Mouse (Mus musculus) MEL (cell line): ENCODE results near the gene Adprh. TPM values are rescaled to one million over a fixed set of nuclear protein-coding genes. Genes with fewer than 3 reads are reported as not detected.

Source experiments
- DNase-seq: peaks from one replicate; pipeline ENCODE4 v3.0.0; 2011; ENCODE audit warnings: low read depth, low spot score
- H3K27ac ChIP-seq: 2 replicates; pipeline ENCODE4 v1.5.1; 2012; ENCODE audit warnings: low read depth, mild to moderate bottlenecking, control low read depth, low read length, moderate library complexity; ENCODE audit not compliant: control insufficient read depth
- H3K27me3 ChIP-seq, 2 experiments: fragments of 150-350 bp in 1 of 2; sonication (generic) in 1 of 2; 2 replicates each; pipeline ENCODE4 v1.6.1; 2012; ENCODE audit warnings: low read length in 2 of 2, mild to moderate bottlenecking in 2 of 2, improper control_type of control experiment in 1 of 2, moderate library complexity in 1 of 2; ENCODE audit not compliant: insufficient read depth in 2 of 2, control insufficient read depth in 1 of 2
- H3K36me3 ChIP-seq, 2 experiments: 2 replicates each; pipeline ENCODE4 v1.6.1; 2012 to 2014; ENCODE audit warnings: low read length in 2 of 2, improper control_type of control experiment in 1 of 2, inconsistent platforms in 1 of 2, mild to moderate bottlenecking in 1 of 2; ENCODE audit not compliant: insufficient read depth in 2 of 2, control insufficient read depth in 1 of 2
- H3K4me1 ChIP-seq, 2 experiments: fragments of 150-350 bp in 1 of 2; sonication (generic) in 1 of 2; 2 replicates each; pipeline ENCODE4 v1.6.1; 2012; ENCODE audit warnings: low read length in 2 of 2, improper control_type of control experiment in 1 of 2, mild to moderate bottlenecking in 1 of 2; ENCODE audit not compliant: insufficient read depth in 2 of 2, control insufficient read depth in 1 of 2
- H3K4me3 ChIP-seq, 2 experiments: fragments of 150-350 bp in 1 of 2; sonication (generic) in 1 of 2; 2 replicates each; pipeline ENCODE4 v1.5.1; 2012; ENCODE audit warnings: low read depth in 2 of 2, low read length in 2 of 2, mild to moderate bottlenecking in 2 of 2, moderate library complexity in 2 of 2, control low read depth in 1 of 2, improper control_type of control experiment in 1 of 2; ENCODE audit not compliant: control insufficient read depth in 1 of 2, insufficient read depth in 1 of 2
- H3K79me2 ChIP-seq: 2 replicates; pipeline ENCODE4 v1.6.1; 2012; ENCODE audit warnings: mild to moderate bottlenecking, low read length, moderate library complexity; ENCODE audit not compliant: control insufficient read depth, poor library complexity, insufficient read depth
- H3K9ac ChIP-seq: 2 replicates; pipeline ENCODE4 v1.6.1; 2012; ENCODE audit warnings: low read depth, mild to moderate bottlenecking, control low read depth, low read length, moderate library complexity; ENCODE audit not compliant: control insufficient read depth, poor library complexity, severe bottlenecking
- H3K9me3 ChIP-seq: fragments of 150-350 bp; sonication (generic); replicated peaks from 2 replicates; pipeline ENCODE4 v1.6.1; 2012; ENCODE audit warnings: mild to moderate bottlenecking, low read length, improper control_type of control experiment, moderate library complexity; ENCODE audit not compliant: insufficient read depth
- CTCF ChIP-seq, 3 experiments: IDR thresholded peaks in 2 of 3; conservative IDR thresholded peaks in 1 of 3; 2 replicates each; pipeline ENCODE4 v1.5.1; 2011 to 2012; ENCODE audit warnings: low read length in 3 of 3, low read depth in 2 of 3, mild to moderate bottlenecking in 2 of 3, improper control_type of control experiment in 1 of 3, inconsistent platforms in 1 of 3, mixed read lengths in 1 of 3, moderate library complexity in 1 of 3; ENCODE audit not compliant: control insufficient read depth in 1 of 3, insufficient read depth in 1 of 3, poor library complexity in 1 of 3, severe bottlenecking in 1 of 3
- ETS1 ChIP-seq: IDR thresholded peaks from 2 replicates; pipeline ENCODE4 v1.6.1; 2012; ENCODE audit warnings: low read depth, mild to moderate bottlenecking, inconsistent platforms, low read length, improper control_type of control experiment, moderate library complexity
- GABPA ChIP-seq: IDR thresholded peaks from 2 replicates; pipeline ENCODE4 v1.6.1; 2012; ENCODE audit warnings: low read depth, mild to moderate bottlenecking, inconsistent platforms, low read length, improper control_type of control experiment, moderate library complexity
- GATA1 ChIP-seq: IDR thresholded peaks from 2 replicates; pipeline ENCODE4 v1.6.1; 2011; ENCODE audit warnings: low read depth, low read length, improper control_type of control experiment
- KAT2A ChIP-seq: conservative IDR thresholded peaks from 2 replicates; pipeline ENCODE4 v1.6.1; 2012; ENCODE audit warnings: low read depth, low read length, improper control_type of control experiment, inconsistent platforms
- MAX ChIP-seq: IDR thresholded peaks from 2 replicates; pipeline ENCODE4 v1.6.1; 2011; ENCODE audit warnings: low read length, improper control_type of control experiment
- MAZ ChIP-seq: IDR thresholded peaks from 2 replicates; pipeline ENCODE4 v1.6.1; 2012; ENCODE audit warnings: low read depth, mild to moderate bottlenecking, inconsistent platforms, low read length, improper control_type of control experiment
- MYB ChIP-seq: IDR thresholded peaks from 2 replicates; pipeline ENCODE4 v1.6.1; 2011; ENCODE audit warnings: mild to moderate bottlenecking, low read depth, low read length, improper control_type of control experiment
- NRF1 ChIP-seq: IDR thresholded peaks from 2 replicates; pipeline ENCODE4 v1.6.1; 2014; ENCODE audit warnings: low read depth, mild to moderate bottlenecking, inconsistent platforms, low read length, improper control_type of control experiment, moderate library complexity; ENCODE audit not compliant: poor library complexity, insufficient read depth, severe bottlenecking
- RCOR1 ChIP-seq: IDR thresholded peaks from 2 replicates; pipeline ENCODE4 v1.6.1; 2012; ENCODE audit warnings: low read depth, mild to moderate bottlenecking, inconsistent platforms, low read length, improper control_type of control experiment
- SMC3 ChIP-seq: IDR thresholded peaks from 2 replicates; pipeline ENCODE4 v1.6.1; 2011; ENCODE audit warnings: low read depth, low read length, improper control_type of control experiment
- USF2 ChIP-seq, 2 experiments: IDR thresholded peaks; 2 replicates each; pipeline ENCODE4 v1.6.1; 2011 to 2012; ENCODE audit warnings: improper control_type of control experiment in 2 of 2, low read length in 2 of 2, borderline replicate concordance in 1 of 2, inconsistent platforms in 1 of 2, low read depth in 1 of 2, mild to moderate bottlenecking in 1 of 2; ENCODE audit not compliant: insufficient read depth in 1 of 2
- ZC3H11A ChIP-seq: IDR thresholded peaks from 2 replicates; pipeline ENCODE4 v1.6.1; 2012; ENCODE audit warnings: low read depth, mild to moderate bottlenecking, inconsistent platforms, low read length, improper control_type of control experiment
- ZKSCAN1 ChIP-seq: IDR thresholded peaks from 2 replicates; pipeline ENCODE4 v1.6.1; 2012; ENCODE audit warnings: low read depth, mild to moderate bottlenecking, inconsistent platforms, low read length, improper control_type of control experiment, moderate library complexity
- ZNF384 ChIP-seq: IDR thresholded peaks from 2 replicates; pipeline ENCODE4 v1.6.1; 2012; ENCODE audit warnings: low read depth, mild to moderate bottlenecking, inconsistent platforms, low read length, improper control_type of control experiment
- polyA plus RNA-seq, 2 experiments: library from polyadenylated mRNA; stranded (reverse) in 1 of 2; unstranded in 1 of 2; fragments of >175 nt in 1 of 2; fragments of >200 nt in 1 of 2; gene quantifications; 2 replicates each; pipeline versions ENCODE4 v1.2.1 to v1.2.4; 2012; ENCODE audit warnings: low replicate concordance in 2 of 2, low read depth in 1 of 2; ENCODE audit not compliant: insufficient read length in 2 of 2, insufficient read depth in 1 of 2, missing spikeins in 1 of 2
- total RNA-seq: library from RNA; depleted of rRNA; stranded (reverse); fragments of 300-350 nt; gene quantifications from 2 replicates; pipeline ENCODE4 v1.2.3, GENCODE M21; 2012

Gene Adprh
- total and polyA plus RNA-seq, 3 experiments, result 20.1 to 86.7 TPM; not detected in 1

DNA sequence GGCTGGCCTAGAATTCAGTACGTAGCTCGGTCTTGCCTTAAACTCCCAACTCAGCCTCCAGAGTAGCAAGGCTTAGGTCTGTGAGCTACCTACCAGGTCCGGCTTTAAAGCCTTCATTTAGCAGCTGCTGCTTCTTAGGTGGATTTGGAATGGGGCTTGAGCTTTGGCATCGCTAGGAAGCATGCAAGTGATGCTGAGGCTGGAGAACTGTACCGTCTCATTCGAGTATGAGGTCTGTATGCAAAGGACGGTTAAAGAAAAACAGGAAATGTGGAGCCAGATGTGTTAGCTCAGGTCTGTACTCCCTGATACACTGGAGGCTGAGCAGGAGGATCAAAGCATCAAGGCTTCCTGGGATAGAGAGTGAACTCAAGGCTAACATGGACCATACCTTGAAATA lies 9.7 kb upstream of the Adprh start (continued):
- TF ChIP-seq MYB, result no peak

DNA sequence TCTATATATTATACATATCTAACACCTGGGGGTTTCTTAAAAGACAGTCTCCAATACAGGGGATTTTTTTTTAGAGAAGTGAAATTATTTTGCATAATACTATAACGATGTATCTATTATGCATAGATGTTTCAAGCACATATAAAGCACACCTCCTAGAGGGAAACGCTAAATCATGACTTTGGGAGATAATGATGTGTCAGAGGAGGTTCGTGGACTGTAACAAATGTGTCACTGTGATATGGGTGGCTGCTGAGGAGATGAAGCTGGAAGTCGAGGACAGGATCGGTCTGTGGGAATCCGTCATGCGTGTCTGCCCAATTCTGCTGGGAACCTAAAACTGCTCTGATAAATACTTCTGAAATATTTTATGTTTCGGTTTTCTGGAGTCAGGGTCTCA lies 9.2 kb upstream of the Adprh start:
- Histone ChIP-seq H3K79me2 (no peaks in the 10 kb centered on the region), H3K4me1 (peaks cover 0 to 11% of the 10 kb centered on the region in 2 experiments; a peak in 3 of 4 replicates), H3K4me3 (no peak overlapping the region), H3K9ac (no peak overlapping the region), H3K36me3 (peaks cover 0 to 8% of the 10 kb centered on the region in 2 experiments; a peak in 2 of 4 replicates), H3K27ac (no peak overlapping the region), H3K27me3 (no peaks in the 10 kb centered on the region), H3K9me3 (no peaks in the 10 kb centered on the region)
- no peak for DNase-seq
- TF ChIP-seq ZKSCAN1, result no peak
- no peak for TF ChIP-seq MAZ
- TF ChIP-seq MAX, result no peak
- TF ChIP-seq ETS1, result no peak
- TF ChIP-seq ZC3H11A, result no peak
- TF ChIP-seq ZNF384, result no peak
- no peak for TF ChIP-seq GABPA
- TF ChIP-seq, all 39 proteins: peak for 0

DNA sequence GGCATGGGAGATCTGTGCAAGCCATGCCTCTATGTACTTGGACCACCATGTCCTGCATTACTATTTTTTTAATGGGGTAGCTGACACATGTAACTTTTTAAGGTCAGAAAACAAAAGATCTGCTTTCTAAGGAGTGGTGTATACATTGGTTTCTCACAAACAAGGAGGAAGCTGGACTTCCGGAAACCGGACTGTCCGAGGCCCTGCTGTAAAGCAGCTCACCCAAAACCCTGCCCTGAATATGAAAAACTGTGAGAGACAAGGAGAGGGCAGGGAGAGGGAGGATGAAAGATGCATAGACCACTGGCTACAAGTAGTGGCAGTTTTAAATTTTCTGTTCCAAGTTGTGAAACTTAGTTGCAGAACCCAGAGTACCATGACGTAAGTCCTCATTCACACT lies 7.5 kb upstream of the Adprh start:
- no peak overlapping the region for H3K9ac ChIP-seq

More for the DNA sequence above, 7.5 kb upstream of the Adprh start:
- H3K4me3 ChIP-seq, result no peak overlapping the region
- H3K27me3 ChIP-seq, result no peaks in the 10 kb centered on the region
- H3K27ac ChIP-seq, result no peak overlapping the region
- no peaks in the 10 kb centered on the region for H3K79me2 ChIP-seq
- peaks cover 0 to 11% of the 10 kb centered on the region in 2 experiments; a peak in 3 of 4 replicates for H3K4me1 ChIP-seq
- no peaks in the 10 kb centered on the region for H3K9me3 ChIP-seq
- TF ChIP-seq GABPA (no peak), RCOR1 (no peak), GATA1 (no peak), NRF1 (no peak), USF2 (IDR thresholded peaks at IDR 0.05; ENCODE audit: borderline replicate concordance in 1 of 2, insufficient read depth in 1 of 2, low read depth in 1 of 2, low read length in 2 of 2) (no peak), CTCF (IDR thresholded peaks at IDR 0.05 in 2 of 3, conservative IDR thresholded peaks at IDR 0.05 in 1 of 3; ENCODE audit: control insufficient read depth in 1 of 3, insufficient read depth in 1 of 3, low read depth in 2 of 3, low read length in 3 of 3, poor library complexity in 1 of 3, severe bottlenecking in 1 of 3) (no peak), SMC3 (no peak), KAT2A (no peak), ZNF384 (no peak)
- no peak for DNase-seq
- H3K36me3 ChIP-seq, result peaks cover 0 to 8% of the 10 kb centered on the region in 2 experiments; a peak in 2 of 4 replicates
